Mouse (Mus musculus): ENCODE data around the gene Gm20661. TPM values are rescaled to one million over a fixed set of nuclear protein-coding genes. Genes with fewer than 3 reads are reported as not detected.

The Gm20661 gene
- total and polyA plus RNA-seq, 2 experiments from 2014 or later: 0.33 to 0.55 TPM

DNA sequence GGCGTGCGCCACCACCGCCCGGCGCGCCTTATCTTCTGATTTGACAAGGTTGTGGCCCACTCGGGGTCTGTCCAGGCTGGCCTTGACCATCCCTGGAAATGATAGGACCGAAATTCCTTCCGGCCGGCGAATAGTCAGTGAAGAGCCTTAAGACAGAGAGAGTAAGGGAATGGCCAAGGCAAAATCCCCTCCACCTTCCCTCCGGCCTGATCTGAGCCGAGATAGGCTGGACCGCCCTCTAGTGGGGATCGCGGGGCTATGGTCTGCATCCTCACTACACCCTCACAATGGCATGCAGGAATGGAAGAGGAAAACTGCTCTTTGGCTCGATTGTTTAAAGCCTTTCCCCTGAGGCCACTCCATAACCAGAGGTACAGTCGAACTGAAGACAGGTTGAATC lies 3.5 kb downstream of the Gm20661 start:
- Histone ChIP-seq H3K27ac (ENCODE audit: low read depth, low read length) (no peak overlapping the region; the same call in 1 of the 2 replicates), H3K9me3 (ENCODE audit: low read length) (no peaks in the 10 kb centered on the region), H3K4me2 (ENCODE audit: low read depth, low read length, poor library complexity, severe bottlenecking) (peak overlapping the region; percentile 69), H3K36me3 (ENCODE audit: insufficient read depth, low read length) (0 out of 2 replicates have a peak, but pooled peaks cover 3% of the 10 kb centered on the region), H3K9ac (replicated peaks; ENCODE audit: low read length, poor library complexity, severe bottlenecking) (no peak overlapping the region), H3K4me1 (ENCODE audit: insufficient read depth, low read length) (peaks cover 6% of the 10 kb centered on the region), H3K4me3 (ENCODE audit: low read depth, low read length) (peak overlapping the region; percentile 67), H3K27me3 (ENCODE audit: insufficient read depth, low read length) (0 out of 2 replicates have a peak, but pooled peaks cover 4% of the 10 kb centered on the region)
- WGBS: 7% methylated on average over 18 of the region's 18 CpGs
- TF ChIP-seq CTCF (IDR thresholded peaks at IDR 0.05): peak; percentile 92
- ATAC-seq (ENCODE audit: low FRiP score): peak; percentile 47; the same call in 1 of the 2 replicates
- peak; percentile 81 for DNase-seq (ENCODE audit: low spot score)

- H3K27me3 ChIP-seq (ENCODE audit: insufficient read depth, low read length): 0 out of 2 replicates have a peak, but pooled peaks cover 4% of the 10 kb centered on the region
- no peak for DNase-seq (ENCODE audit: low spot score)
These were observed 5.1 kb downstream of the Gm20661 start for GRCm38 (mm10) chr9:107987950-107988349.

DNA sequence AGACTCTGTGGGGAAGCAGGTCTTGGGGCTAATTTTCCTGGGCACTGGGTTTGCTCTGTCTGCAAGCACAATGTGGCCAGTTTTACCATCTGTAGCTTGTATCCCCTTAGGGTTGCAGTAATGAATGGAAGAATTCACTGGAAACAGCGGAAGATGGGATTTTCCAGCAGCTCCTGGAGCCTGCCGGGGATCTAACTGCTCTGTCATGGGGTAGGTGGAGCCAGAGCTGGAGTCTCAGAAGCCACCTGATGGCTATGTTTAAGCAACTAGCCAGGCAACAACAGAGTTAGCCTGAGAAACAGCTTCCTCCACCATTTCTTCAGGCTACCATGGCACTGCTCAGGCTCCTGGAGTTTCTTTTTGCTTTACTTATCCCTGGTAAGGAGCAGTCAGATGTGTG lies 9.3 kb downstream of the Gm20661 start, which contains the start of gene Cdhr4:
TSS of gene Cdhr4 (plus strand) at position 301 of the 400 bp plus-strand sequence.
- H3K36me3 ChIP-seq (ENCODE audit: insufficient read depth, low read length): no peaks in the 10 kb centered on the region
- no peaks in the 10 kb centered on the region for H3K9me3 ChIP-seq (ENCODE audit: low read length)
- no peak for TF ChIP-seq CTCF (IDR thresholded peaks at IDR 0.05)
- H3K27ac ChIP-seq (ENCODE audit: low read depth, low read length): no peak within 1 kb of the TSS
- 46% methylated on average over 2 of the region's 2 CpGs for WGBS
- ATAC-seq (ENCODE audit: low FRiP score) (no peak), DNase-seq (ENCODE audit: low spot score) (no peak)
- no peak within 1 kb of the TSS for H3K9ac ChIP-seq (replicated peaks; ENCODE audit: low read length, poor library complexity, severe bottlenecking)
- no peaks in the 10 kb centered on the region for H3K4me1 ChIP-seq (ENCODE audit: insufficient read depth, low read length)
- no peak within 1 kb of the TSS for H3K4me3 ChIP-seq (ENCODE audit: low read depth, low read length)
- no peak within 1 kb of the TSS for H3K4me2 ChIP-seq (ENCODE audit: low read depth, low read length, poor library complexity, severe bottlenecking)
- H3K27me3 ChIP-seq (ENCODE audit: insufficient read depth, low read length): no peaks in the 10 kb centered on the region

More at GRCm38 (mm10) chr9:107987950-107988349, 5.1 kb downstream of the Gm20661 start:
- no peak for TF ChIP-seq CTCF (IDR thresholded peaks at IDR 0.05)
- Histone ChIP-seq H3K9ac (replicated peaks; ENCODE audit: low read length, poor library complexity, severe bottlenecking) (no peak overlapping the region), H3K9me3 (ENCODE audit: low read length) (no peaks in the 10 kb centered on the region), H3K36me3 (ENCODE audit: insufficient read depth, low read length) (no peaks in the 10 kb centered on the region), H3K4me2 (ENCODE audit: low read depth, low read length, poor library complexity, severe bottlenecking) (no peak overlapping the region), H3K27ac (ENCODE audit: low read depth, low read length) (no peak overlapping the region), H3K4me3 (ENCODE audit: low read depth, low read length) (no peak overlapping the region), H3K4me1 (ENCODE audit: insufficient read depth, low read length) (peaks cover 6% of the 10 kb centered on the region)
- 78% methylated on average over 3 of the region's 3 CpGs for WGBS
- no peak for ATAC-seq (ENCODE audit: low FRiP score)

- no peak for ATAC-seq (ENCODE audit: low FRiP score)
- Histone ChIP-seq H3K4me2 (ENCODE audit: low read depth, low read length, poor library complexity, severe bottlenecking) (no peak overlapping the region), H3K9ac (replicated peaks; ENCODE audit: low read length, poor library complexity, severe bottlenecking) (no peak overlapping the region), H3K9me3 (ENCODE audit: low read length) (no peaks in the 10 kb centered on the region), H3K4me1 (ENCODE audit: insufficient read depth, low read length) (no peaks in the 10 kb centered on the region), H3K27me3 (ENCODE audit: insufficient read depth, low read length) (no peaks in the 10 kb centered on the region), H3K4me3 (ENCODE audit: low read depth, low read length) (no peak overlapping the region), H3K27ac (ENCODE audit: low read depth, low read length) (no peak overlapping the region), H3K36me3 (ENCODE audit: insufficient read depth, low read length) (no peaks in the 10 kb centered on the region)
- WGBS: 84% methylated on average over 11 of the region's 11 CpGs
- DNase-seq (ENCODE audit: low spot score): no peak
- no peak for TF ChIP-seq CTCF (IDR thresholded peaks at IDR 0.05)
These were observed 10.2 kb downstream of the Gm20661 start for GRCm38 (mm10) chr9:107993013-107993412.

DNA sequence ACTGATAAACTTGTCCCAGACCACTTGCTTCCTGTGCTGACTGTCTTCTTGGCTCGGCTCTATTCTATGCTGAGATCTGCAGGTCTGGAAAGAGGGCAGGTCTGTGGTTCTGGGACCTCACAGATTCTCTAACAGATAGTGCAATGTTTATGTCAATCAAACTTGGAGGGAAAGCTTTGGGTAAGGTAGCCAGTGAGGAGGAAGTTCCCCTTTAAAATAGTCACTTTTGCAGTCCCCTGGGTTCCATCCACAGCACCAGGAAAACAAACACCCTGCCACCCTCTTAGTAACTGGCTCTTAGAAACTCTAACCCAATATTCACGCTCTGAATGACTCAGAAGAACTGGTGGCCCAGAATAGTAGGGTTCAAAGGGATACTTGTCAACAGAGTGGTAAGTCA lies 11.6 kb downstream of the Gm20661 start:
- Histone ChIP-seq H3K36me3 (ENCODE audit: insufficient read depth, low read length) (no peaks in the 10 kb centered on the region), H3K27ac (ENCODE audit: low read depth, low read length) (no peak overlapping the region), H3K4me2 (ENCODE audit: low read depth, low read length, poor library complexity, severe bottlenecking) (no peak overlapping the region), H3K4me1 (ENCODE audit: insufficient read depth, low read length) (no peaks in the 10 kb centered on the region), H3K9ac (replicated peaks; ENCODE audit: low read length, poor library complexity, severe bottlenecking) (no peak overlapping the region), H3K4me3 (ENCODE audit: low read depth, low read length) (no peak overlapping the region), H3K27me3 (ENCODE audit: insufficient read depth, low read length) (no peaks in the 10 kb centered on the region), H3K9me3 (ENCODE audit: low read length) (no peaks in the 10 kb centered on the region)
- TF ChIP-seq CTCF (IDR thresholded peaks at IDR 0.05): no peak
- WGBS: 69% methylated on average over 2 of the region's 2 CpGs
- DNase-seq (ENCODE audit: low spot score) (no peak), ATAC-seq (ENCODE audit: low FRiP score) (no peak)

DNA sequence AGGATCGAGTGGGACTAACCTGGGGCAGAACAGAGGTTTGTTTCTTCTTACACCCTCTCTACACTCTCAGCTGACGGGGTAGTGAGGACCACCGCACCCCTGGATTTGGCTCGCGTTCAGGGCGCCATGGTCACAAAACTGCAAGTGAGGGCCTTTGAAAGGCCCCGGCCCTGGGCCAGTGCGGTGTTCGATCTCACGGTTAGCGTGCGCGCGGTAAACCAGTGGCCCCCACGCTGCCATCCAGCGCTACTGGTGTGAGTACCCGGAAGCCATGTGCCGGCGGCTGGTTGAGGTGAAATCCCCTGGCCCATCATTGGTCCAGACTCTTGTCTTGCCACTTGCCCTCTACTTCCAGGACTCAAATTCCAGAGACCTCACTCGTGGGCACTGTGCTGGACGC lies 12.7 kb downstream of the Gm20661 start:
- 97% methylated on average over 21 of the region's 21 CpGs for WGBS
- no peak for DNase-seq (ENCODE audit: low spot score)
- Histone ChIP-seq H3K27me3 (ENCODE audit: insufficient read depth, low read length) (no peaks in the 10 kb centered on the region), H3K36me3 (ENCODE audit: insufficient read depth, low read length) (no peaks in the 10 kb centered on the region), H3K4me1 (ENCODE audit: insufficient read depth, low read length) (no peaks in the 10 kb centered on the region), H3K4me3 (ENCODE audit: low read depth, low read length) (no peak overlapping the region), H3K4me2 (ENCODE audit: low read depth, low read length, poor library complexity, severe bottlenecking) (no peak overlapping the region), H3K27ac (ENCODE audit: low read depth, low read length) (no peak overlapping the region), H3K9ac (replicated peaks; ENCODE audit: low read length, poor library complexity, severe bottlenecking) (no peak overlapping the region), H3K9me3 (ENCODE audit: low read length) (no peaks in the 10 kb centered on the region)
- ATAC-seq (ENCODE audit: low FRiP score): no peak
- no peak for TF ChIP-seq CTCF (IDR thresholded peaks at IDR 0.05)

All from midbrain, postnatal 0 days (tissue).